Mouse (Mus musculus) kidney, embryonic 16.5 days (tissue): ENCODE results near the gene Abtb2. TPM values are rescaled to one million over a fixed set of nuclear protein-coding genes. Genes with fewer than 3 reads are reported as not detected.
"Not testable (repeated sequence)": the region's sequence is repeated elsewhere in the genome, so short reads cannot be mapped to it uniquely, and the experiment has no call there.

Experiments used
- ATAC-seq: fragments of 200-750 bp; cut with Nextera tagmentation; 2 replicates; pipeline ENCODE4 v1.8.0; 2017; ENCODE audit warnings: moderate TSS enrichment; ENCODE audit not compliant: low FRiP score, low TSS enrichment
- H3K27ac ChIP-seq: fragments of 300-500 bp; sonication (generic); 2 replicates; pipeline ENCODE4 v1.5.1; 2014; ENCODE audit warnings: low read length
- H3K27me3 ChIP-seq: fragments of 300-500 bp; sonication (generic); 2 replicates; pipeline ENCODE4 v1.6.1; 2014; ENCODE audit warnings: low read length, control low read depth, mixed read lengths; ENCODE audit not compliant: insufficient read depth
- H3K36me3 ChIP-seq: fragments of 300-500 bp; sonication (generic); 2 replicates; pipeline ENCODE4 v1.6.1; 2014; ENCODE audit warnings: low read length, control low read depth, mixed read lengths; ENCODE audit not compliant: insufficient read depth
- H3K4me1 ChIP-seq: fragments of 300-500 bp; sonication (generic); 2 replicates; pipeline ENCODE4 v1.6.1; 2014; ENCODE audit warnings: low read length, control low read depth, mixed read lengths; ENCODE audit not compliant: insufficient read depth
- H3K4me2 ChIP-seq: fragments of 300-500 bp; sonication (generic); replicated peaks from 2 replicates; pipeline ENCODE4 v1.6.1; 2014; ENCODE audit warnings: low read depth, low read length
- H3K4me3 ChIP-seq: fragments of 300-500 bp; sonication (generic); 2 replicates; pipeline ENCODE4 v1.5.1; 2014; ENCODE audit warnings: mild to moderate bottlenecking, low read length
- H3K9ac ChIP-seq: fragments of 300-500 bp; sonication (generic); replicated peaks from 2 replicates; pipeline ENCODE4 v1.6.1; 2014; ENCODE audit warnings: low read length
- H3K9me3 ChIP-seq: fragments of 300-500 bp; sonication (generic); 2 replicates; pipeline ENCODE4 v1.6.1; 2016; ENCODE audit warnings: low read length, control low read depth
- WGBS: fragments of 180-500 bp; shearing (Covaris S2); extraction: QIAGEN DNeasy Blood & Tissue Kit; methylation state at CpG from one replicate; pipeline ENCODE4 v1.1.7; 2014; 5-methylcytosine and 5-hydroxymethylcytosine counted together
- polyA plus RNA-seq: library from polyadenylated mRNA; unstranded; fragments of >200 nt; fragmentation: Nextera tagmentation; extraction: Ambion mirVana; gene quantifications from 2 replicates; pipeline ENCODE4 v1.2.1, GENCODE M21; 2015

Abtb2 gene
- 7.8 and 9.3 TPM in 2 replicates for polyA plus RNA-seq

DNA sequence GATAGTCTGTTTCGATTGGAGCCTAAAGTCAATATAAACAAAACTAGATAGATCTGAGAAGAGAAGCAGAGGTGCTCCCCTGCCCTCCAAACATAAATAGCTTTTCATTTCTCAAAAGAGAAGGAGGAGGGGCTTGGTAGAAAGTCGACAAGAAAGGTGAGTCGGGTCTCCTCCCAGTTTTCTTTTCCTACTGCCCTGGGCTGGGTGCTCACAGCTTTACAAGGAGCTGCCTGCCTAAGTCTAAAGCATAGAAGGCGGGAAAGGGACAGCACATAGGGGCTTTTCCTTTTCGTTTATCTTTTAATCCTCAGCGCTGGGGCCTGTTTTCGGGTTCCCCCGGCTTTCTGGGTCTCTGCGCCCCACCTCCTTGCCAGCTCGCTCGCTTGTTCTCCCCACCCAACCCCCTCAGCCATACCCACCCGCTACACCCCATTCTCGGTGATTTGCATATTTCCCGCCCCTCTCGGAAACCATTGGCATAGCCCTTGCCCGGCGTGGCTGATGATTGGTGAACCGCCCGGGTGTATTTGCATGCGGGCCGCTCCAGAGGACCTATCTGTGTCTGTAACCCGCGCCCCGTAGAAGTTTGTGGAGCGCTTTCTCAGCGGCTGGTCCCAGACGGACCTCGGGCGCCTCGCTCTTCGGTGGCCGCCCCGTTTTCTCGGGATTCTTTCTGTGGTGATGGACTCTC, at the start of gene Abtb2:
Gene Abtb2 (plus strand): TSS at position 579 of the 691 bp plus-strand sequence.
- no peaks in the 10 kb centered on the region for H3K36me3 ChIP-seq
- H3K9ac ChIP-seq: peak within 1 kb of the TSS; percentile 71
- peak; percentile 97 for ATAC-seq
- peak within 1 kb of the TSS; percentile 55 for H3K4me3 ChIP-seq
- peak within 1 kb of the TSS; percentile 86 for H3K27ac ChIP-seq
- H3K4me1 ChIP-seq: peaks cover 32% of the 10 kb centered on the region
- H3K27me3 ChIP-seq: no peaks in the 10 kb centered on the region
- under 1% methylated on average over 34 of the region's 34 CpGs for WGBS
- H3K4me2 ChIP-seq: peak within 1 kb of the TSS; percentile 91
- H3K9me3 ChIP-seq: no peaks in the 10 kb centered on the region

DNA sequence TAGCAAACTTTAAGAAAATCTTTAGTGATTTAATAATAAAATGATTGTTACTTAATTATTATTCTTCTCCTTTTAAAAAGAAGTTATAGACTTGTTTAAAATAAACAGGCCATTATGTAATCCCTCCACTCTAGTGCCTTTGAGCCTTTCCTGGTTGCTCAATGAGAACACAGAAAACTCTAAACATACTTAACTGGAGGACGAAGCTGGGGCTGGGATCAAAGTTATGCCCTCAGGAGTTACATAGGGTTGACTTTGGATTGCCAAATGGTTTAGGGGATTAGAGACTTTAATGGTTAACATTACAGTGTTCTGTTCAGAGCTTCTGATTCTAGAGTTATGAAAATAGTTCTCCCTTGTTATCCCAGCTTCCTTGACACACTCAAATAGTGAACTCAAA, 49.6 kb upstream of the Abtb2 start:
- H3K27ac ChIP-seq: no peak overlapping the region
- H3K4me1 ChIP-seq: no peaks in the 10 kb centered on the region
- H3K4me3 ChIP-seq: no peak overlapping the region
- no peak overlapping the region for H3K9ac ChIP-seq
- no peak overlapping the region for H3K4me2 ChIP-seq
- H3K9me3 ChIP-seq: no peaks in the 10 kb centered on the region
- no peak for ATAC-seq
- no peaks in the 10 kb centered on the region for H3K36me3 ChIP-seq
- WGBS: 80% methylated on average over 1 of the region's 1 CpGs
- H3K27me3 ChIP-seq: no peaks in the 10 kb centered on the region

DNA sequence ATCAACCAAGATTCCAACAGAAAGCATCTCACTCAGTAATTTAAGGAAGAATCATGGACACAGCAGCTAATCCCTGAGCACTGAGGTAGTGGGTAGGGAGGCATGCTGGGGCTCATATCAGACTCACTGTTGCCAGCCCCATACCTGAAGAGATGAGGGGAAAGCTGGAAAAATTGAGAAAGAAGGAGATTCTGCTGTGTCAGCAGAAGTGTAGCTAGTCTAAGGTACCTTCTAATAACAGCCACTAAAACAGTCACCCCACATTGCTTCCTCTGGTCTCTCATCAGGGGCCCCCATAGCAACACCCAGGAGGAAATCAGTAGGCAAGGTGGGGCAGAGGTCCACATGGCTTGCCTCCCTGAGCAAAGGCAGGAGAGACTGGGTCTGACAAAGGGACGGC, 40.5 kb upstream of the Abtb2 start:
- 76% methylated on average over 1 of the region's 1 CpGs for WGBS
- no peaks in the 10 kb centered on the region for H3K4me1 ChIP-seq
- no peak overlapping the region for H3K4me3 ChIP-seq
- no peak for ATAC-seq
- H3K9ac ChIP-seq: no peak overlapping the region
- no peaks in the 10 kb centered on the region for H3K27me3 ChIP-seq
- H3K4me2 ChIP-seq: no peak overlapping the region
- H3K9me3 ChIP-seq: 0 out of 2 replicates have a peak, but pooled peaks cover 2% of the 10 kb centered on the region
- no peaks in the 10 kb centered on the region for H3K36me3 ChIP-seq
- H3K27ac ChIP-seq: no peak overlapping the region

DNA sequence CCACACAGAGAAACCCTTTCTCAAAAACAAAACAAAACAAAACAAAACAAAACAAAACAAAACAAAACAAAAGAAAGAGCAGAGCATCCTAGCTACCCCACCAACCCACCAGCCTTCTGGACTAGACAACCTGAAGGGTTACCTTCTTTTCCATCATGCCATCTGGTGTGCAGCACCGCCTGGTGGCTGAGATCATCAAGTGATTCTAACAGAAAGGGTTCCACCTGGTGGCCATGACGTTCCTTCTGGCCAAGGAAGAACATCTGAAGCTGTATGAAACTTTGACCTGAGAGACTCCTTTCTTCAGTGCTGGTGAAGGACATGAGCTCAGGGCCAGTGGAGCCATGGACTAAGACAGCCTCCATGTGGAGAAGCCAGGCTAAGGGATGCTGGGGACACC, 19.0 kb upstream of the Abtb2 start:
- H3K4me3 ChIP-seq: no peak overlapping the region
- 0 out of 2 replicates have a peak, but pooled peaks have one; percentile 19 for ATAC-seq
- no peaks in the 10 kb centered on the region for H3K36me3 ChIP-seq
- H3K9ac ChIP-seq: no peak overlapping the region
- WGBS: 7% methylated on average over 2 of the region's 2 CpGs
- no peak overlapping the region for H3K27ac ChIP-seq
- no peak overlapping the region for H3K4me2 ChIP-seq
- H3K27me3 ChIP-seq: no peaks in the 10 kb centered on the region
- no peaks in the 10 kb centered on the region for H3K9me3 ChIP-seq
- H3K4me1 ChIP-seq: no peaks in the 10 kb centered on the region

DNA sequence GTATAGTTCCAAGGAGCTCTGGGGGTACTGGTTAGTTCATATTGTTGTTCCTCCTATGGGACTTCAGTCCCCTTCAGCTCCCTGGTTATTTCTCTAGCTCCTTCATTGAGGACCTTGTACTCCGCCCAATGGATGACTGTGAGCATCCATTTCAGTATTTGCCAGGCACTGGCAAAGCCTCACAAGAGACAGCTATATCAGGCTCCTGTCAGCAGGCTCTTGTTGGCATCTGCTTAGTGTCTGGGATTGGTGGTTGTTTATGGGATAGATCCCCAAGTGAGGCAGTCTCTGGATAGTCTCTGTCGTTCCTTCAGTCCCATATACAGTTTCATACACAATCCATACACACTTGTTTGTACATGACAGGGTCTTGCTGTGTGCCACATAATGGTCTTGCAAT, 15.8 kb upstream of the Abtb2 start:
- H3K4me1 ChIP-seq, H3K27me3 ChIP-seq, H3K4me2 ChIP-seq, H3K36me3 ChIP-seq, H3K9me3 ChIP-seq, H3K4me3 ChIP-seq, H3K27ac ChIP-seq, H3K9ac ChIP-seq, ATAC-seq: not testable (repeated sequence)
- 86% methylated on average over 2 of the region's 2 CpGs for WGBS

DNA sequence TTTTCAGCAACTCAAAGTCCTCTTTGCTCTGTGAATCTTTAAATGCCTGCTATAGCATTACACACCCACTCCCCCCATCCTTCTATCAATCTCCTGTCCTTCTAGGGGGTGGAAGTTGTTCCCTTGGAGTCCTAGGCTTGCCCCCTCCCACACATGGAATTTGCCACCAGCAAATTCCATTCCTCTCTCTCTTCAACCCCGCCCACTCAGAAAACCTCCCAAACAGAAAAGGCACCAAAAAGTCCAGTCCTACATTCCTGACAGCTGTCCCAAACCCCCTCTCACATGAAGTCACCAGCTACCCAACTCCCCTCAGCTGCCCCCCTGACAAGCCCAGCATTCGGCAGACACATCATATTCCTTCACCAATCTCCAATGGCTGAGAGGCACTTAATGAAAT, 12.1 kb upstream of the Abtb2 start:
- WGBS: 58% methylated on average over 2 of the region's 2 CpGs
- no peak overlapping the region for H3K4me2 ChIP-seq
- H3K27ac ChIP-seq: no peak overlapping the region
- H3K4me1 ChIP-seq: peaks cover 4% of the 10 kb centered on the region; the same call in 1 of the 2 replicates
- H3K27me3 ChIP-seq: no peaks in the 10 kb centered on the region
- H3K36me3 ChIP-seq: no peaks in the 10 kb centered on the region
- 0 out of 2 replicates have a peak, but pooled peaks have one; percentile 19 for ATAC-seq
- H3K4me3 ChIP-seq: no peak overlapping the region
- no peak overlapping the region for H3K9ac ChIP-seq
- no peaks in the 10 kb centered on the region for H3K9me3 ChIP-seq

DNA sequence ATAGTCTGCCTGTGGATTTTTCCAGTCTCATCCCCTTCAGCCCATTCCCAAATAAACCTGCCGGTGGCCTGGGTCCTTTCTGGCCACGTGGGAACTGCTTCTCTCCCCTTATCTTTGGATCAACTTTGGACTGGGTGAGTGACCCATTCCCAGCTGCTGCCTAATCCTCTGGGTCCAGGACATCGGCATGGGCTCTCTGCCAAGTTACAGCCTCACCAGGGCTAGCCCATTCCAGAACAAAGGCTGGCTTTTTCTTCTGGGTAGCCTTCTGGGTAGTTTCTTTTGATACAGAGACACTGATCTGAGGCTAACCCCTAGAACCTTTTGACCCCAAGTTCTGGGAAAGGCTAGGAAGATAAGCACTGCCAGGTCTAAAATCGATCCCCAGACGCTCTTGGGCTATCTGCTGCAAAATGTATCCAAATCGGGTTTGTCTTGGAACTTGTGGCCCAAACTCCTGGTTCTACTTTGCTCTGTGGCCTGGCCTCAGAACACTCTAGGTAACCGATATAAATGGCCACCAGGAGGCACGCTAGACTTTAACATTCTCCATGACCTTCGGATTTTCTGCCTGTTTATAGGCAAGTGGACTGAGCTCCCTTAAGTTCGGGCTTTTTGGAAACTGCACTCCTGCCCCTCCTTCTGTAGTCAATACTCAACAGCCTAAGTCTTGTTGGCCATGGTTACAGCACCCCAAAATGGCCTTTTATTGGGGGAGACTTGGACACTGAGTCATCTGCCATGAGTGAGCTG, 9.8 kb upstream of the Abtb2 start:
- H3K4me2 ChIP-seq: no peak overlapping the region
- H3K36me3 ChIP-seq: no peaks in the 10 kb centered on the region
- H3K4me1 ChIP-seq: peaks cover 4% of the 10 kb centered on the region; the same call in 1 of the 2 replicates
- no peak overlapping the region for H3K4me3 ChIP-seq
- no peaks in the 10 kb centered on the region for H3K9me3 ChIP-seq
- no peak overlapping the region for H3K9ac ChIP-seq
- H3K27ac ChIP-seq: no peak overlapping the region
- H3K27me3 ChIP-seq: no peaks in the 10 kb centered on the region
- ATAC-seq: 0 out of 2 replicates have a peak, but pooled peaks have one; percentile 15
- 67% methylated on average over 10 of the region's 10 CpGs for WGBS

DNA sequence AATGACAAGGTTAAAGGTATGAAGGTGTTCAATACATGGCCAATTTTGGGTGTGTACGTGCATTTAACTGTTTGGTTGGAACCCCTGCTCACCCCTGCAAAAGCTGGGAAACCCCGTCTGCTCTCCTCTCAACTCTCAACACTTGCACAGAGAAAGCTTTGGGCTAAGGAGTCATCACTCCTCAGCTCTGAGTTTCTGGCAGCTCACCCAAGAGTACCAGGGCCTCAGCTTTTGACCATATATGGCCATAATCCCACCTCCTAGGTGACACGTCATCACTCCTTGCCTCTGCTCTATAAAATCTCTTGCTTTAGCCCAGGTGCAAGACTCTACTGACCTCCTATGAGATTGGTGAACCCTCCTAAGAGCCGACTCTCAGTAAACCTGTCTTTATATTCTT, 5.2 kb upstream of the Abtb2 start:
- 70% methylated on average over 4 of the region's 4 CpGs for WGBS
- Histone ChIP-seq H3K9ac (no peak overlapping the region), H3K4me2 (no peak overlapping the region), H3K27ac (no peak overlapping the region), H3K36me3 (no peaks in the 10 kb centered on the region), H3K27me3 (no peaks in the 10 kb centered on the region), H3K4me3 (no peak overlapping the region), H3K9me3 (no peaks in the 10 kb centered on the region), H3K4me1 (peaks cover 8% of the 10 kb centered on the region)
- no peak for ATAC-seq

DNA sequence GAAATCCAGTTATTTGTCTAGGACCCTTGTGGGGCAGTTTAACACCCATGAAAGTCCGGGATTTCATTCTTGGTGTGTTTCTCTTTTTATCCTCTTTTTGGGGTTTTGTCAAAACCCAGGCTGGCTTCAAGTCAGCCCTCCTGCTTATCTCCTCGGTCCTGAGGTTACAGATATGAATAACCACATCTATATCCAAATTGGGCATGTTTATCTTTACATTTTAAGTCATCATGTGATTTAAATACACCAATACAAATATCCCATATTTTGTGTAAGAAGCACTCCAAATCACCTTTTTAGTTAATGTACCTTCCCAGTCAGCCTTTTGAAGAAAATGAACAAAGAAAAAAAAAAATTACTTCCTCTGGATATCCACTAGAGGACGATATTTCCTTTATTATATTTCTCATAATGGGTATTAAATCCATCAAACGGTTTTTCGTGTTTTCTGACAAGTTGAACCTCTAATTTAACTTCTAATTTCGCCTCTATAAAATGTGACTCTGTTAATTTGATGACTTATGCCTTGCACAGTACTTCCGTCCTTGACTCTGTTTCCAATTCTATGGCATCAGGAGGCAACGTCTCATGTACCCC, 1.6 kb upstream of the Abtb2 start:
- peak overlapping the region; percentile 55 for H3K4me3 ChIP-seq
- 14% methylated on average over 8 of the region's 8 CpGs for WGBS
- H3K4me2 ChIP-seq: peak overlapping the region; percentile 91
- H3K9me3 ChIP-seq: no peaks in the 10 kb centered on the region
- H3K4me1 ChIP-seq: peaks cover 29% of the 10 kb centered on the region
- no peaks in the 10 kb centered on the region for H3K36me3 ChIP-seq
- H3K9ac ChIP-seq: no peak overlapping the region
- no peak overlapping the region for H3K27ac ChIP-seq
- H3K27me3 ChIP-seq: no peaks in the 10 kb centered on the region
- ATAC-seq: no peak
